Mouse (Mus musculus) MEL (cell line): ENCODE measurements around the gene Anks1. TPM values are rescaled to one million over a fixed set of nuclear protein-coding genes. Genes with fewer than 3 reads are reported as not detected.

Source experiments
- DNase-seq: peaks from one replicate; pipeline ENCODE4 v3.0.0; 2011; ENCODE audit warnings: low read depth, low spot score
- H3K27ac ChIP-seq: 2 replicates; pipeline ENCODE4 v1.5.1; 2012; ENCODE audit warnings: low read depth, mild to moderate bottlenecking, control low read depth, low read length, moderate library complexity; ENCODE audit not compliant: control insufficient read depth
- H3K27me3 ChIP-seq, 2 experiments: fragments of 150-350 bp in 1 of 2; sonication (generic) in 1 of 2; 2 replicates each; pipeline ENCODE4 v1.6.1; 2012; ENCODE audit warnings: low read length in 2 of 2, mild to moderate bottlenecking in 2 of 2, improper control_type of control experiment in 1 of 2, moderate library complexity in 1 of 2; ENCODE audit not compliant: insufficient read depth in 2 of 2, control insufficient read depth in 1 of 2
- H3K36me3 ChIP-seq, 2 experiments: 2 replicates each; pipeline ENCODE4 v1.6.1; 2012 to 2014; ENCODE audit warnings: low read length in 2 of 2, improper control_type of control experiment in 1 of 2, inconsistent platforms in 1 of 2, mild to moderate bottlenecking in 1 of 2; ENCODE audit not compliant: insufficient read depth in 2 of 2, control insufficient read depth in 1 of 2
- H3K4me1 ChIP-seq, 2 experiments: fragments of 150-350 bp in 1 of 2; sonication (generic) in 1 of 2; 2 replicates each; pipeline ENCODE4 v1.6.1; 2012; ENCODE audit warnings: low read length in 2 of 2, improper control_type of control experiment in 1 of 2, mild to moderate bottlenecking in 1 of 2; ENCODE audit not compliant: insufficient read depth in 2 of 2, control insufficient read depth in 1 of 2
- H3K4me3 ChIP-seq, 2 experiments: fragments of 150-350 bp in 1 of 2; sonication (generic) in 1 of 2; 2 replicates each; pipeline ENCODE4 v1.5.1; 2012; ENCODE audit warnings: low read depth in 2 of 2, low read length in 2 of 2, mild to moderate bottlenecking in 2 of 2, moderate library complexity in 2 of 2, control low read depth in 1 of 2, improper control_type of control experiment in 1 of 2; ENCODE audit not compliant: control insufficient read depth in 1 of 2, insufficient read depth in 1 of 2
- H3K79me2 ChIP-seq: 2 replicates; pipeline ENCODE4 v1.6.1; 2012; ENCODE audit warnings: mild to moderate bottlenecking, low read length, moderate library complexity; ENCODE audit not compliant: control insufficient read depth, poor library complexity, insufficient read depth
- H3K9ac ChIP-seq: 2 replicates; pipeline ENCODE4 v1.6.1; 2012; ENCODE audit warnings: low read depth, mild to moderate bottlenecking, control low read depth, low read length, moderate library complexity; ENCODE audit not compliant: control insufficient read depth, poor library complexity, severe bottlenecking
- H3K9me3 ChIP-seq: fragments of 150-350 bp; sonication (generic); replicated peaks from 2 replicates; pipeline ENCODE4 v1.6.1; 2012; ENCODE audit warnings: mild to moderate bottlenecking, low read length, improper control_type of control experiment, moderate library complexity; ENCODE audit not compliant: insufficient read depth
- CHD1 ChIP-seq: IDR thresholded peaks from 2 replicates; pipeline ENCODE4 v1.6.1; 2012; ENCODE audit warnings: low read depth, mild to moderate bottlenecking, inconsistent platforms, low read length, improper control_type of control experiment
- CHD2 ChIP-seq: IDR thresholded peaks from 2 replicates; pipeline ENCODE4 v1.6.1; 2011; ENCODE audit warnings: low read length, improper control_type of control experiment
- CTCF ChIP-seq, 3 experiments: IDR thresholded peaks in 2 of 3; conservative IDR thresholded peaks in 1 of 3; 2 replicates each; pipeline ENCODE4 v1.5.1; 2011 to 2012; ENCODE audit warnings: low read length in 3 of 3, low read depth in 2 of 3, mild to moderate bottlenecking in 2 of 3, improper control_type of control experiment in 1 of 3, inconsistent platforms in 1 of 3, mixed read lengths in 1 of 3, moderate library complexity in 1 of 3; ENCODE audit not compliant: control insufficient read depth in 1 of 3, insufficient read depth in 1 of 3, poor library complexity in 1 of 3, severe bottlenecking in 1 of 3
- GABPA ChIP-seq: IDR thresholded peaks from 2 replicates; pipeline ENCODE4 v1.6.1; 2012; ENCODE audit warnings: low read depth, mild to moderate bottlenecking, inconsistent platforms, low read length, improper control_type of control experiment, moderate library complexity
- GATA1 ChIP-seq: IDR thresholded peaks from 2 replicates; pipeline ENCODE4 v1.6.1; 2011; ENCODE audit warnings: low read depth, low read length, improper control_type of control experiment
- JUND ChIP-seq: IDR thresholded peaks from 2 replicates; pipeline ENCODE4 v1.6.1; 2011; ENCODE audit warnings: low read depth, mild to moderate bottlenecking, improper control_type of control experiment, low read length
- KAT2A ChIP-seq: conservative IDR thresholded peaks from 2 replicates; pipeline ENCODE4 v1.6.1; 2012; ENCODE audit warnings: low read depth, low read length, improper control_type of control experiment, inconsistent platforms
- MAFK ChIP-seq: IDR thresholded peaks from 2 replicates; pipeline ENCODE4 v1.6.1; 2011; ENCODE audit warnings: low read depth, mild to moderate bottlenecking, low read length, improper control_type of control experiment, borderline replicate concordance
- MAZ ChIP-seq: IDR thresholded peaks from 2 replicates; pipeline ENCODE4 v1.6.1; 2012; ENCODE audit warnings: low read depth, mild to moderate bottlenecking, inconsistent platforms, low read length, improper control_type of control experiment
- MEF2A ChIP-seq: IDR thresholded peaks from 2 replicates; pipeline ENCODE4 v1.6.1; 2014; ENCODE audit warnings: low read depth, mild to moderate bottlenecking, inconsistent platforms, low read length, improper control_type of control experiment; ENCODE audit not compliant: poor library complexity, insufficient replicate concordance, severe bottlenecking; ENCODE audit errors: extremely low read depth
- MYB ChIP-seq: IDR thresholded peaks from 2 replicates; pipeline ENCODE4 v1.6.1; 2011; ENCODE audit warnings: mild to moderate bottlenecking, low read depth, low read length, improper control_type of control experiment
- NELFE ChIP-seq: IDR thresholded peaks from 2 replicates; pipeline ENCODE4 v1.6.1; 2011; ENCODE audit warnings: low read depth, low read length, improper control_type of control experiment
- NRF1 ChIP-seq: IDR thresholded peaks from 2 replicates; pipeline ENCODE4 v1.6.1; 2014; ENCODE audit warnings: low read depth, mild to moderate bottlenecking, inconsistent platforms, low read length, improper control_type of control experiment, moderate library complexity; ENCODE audit not compliant: poor library complexity, insufficient read depth, severe bottlenecking
- POLR2AphosphoS2 ChIP-seq: IDR thresholded peaks from 2 replicates; pipeline ENCODE4 v1.6.1; 2011; ENCODE audit warnings: low read length, improper control_type of control experiment
- POLR2AphosphoS5 ChIP-seq: IDR thresholded peaks from 2 replicates; pipeline ENCODE4 v1.6.1; 2012; ENCODE audit warnings: low read depth, borderline replicate concordance, mild to moderate bottlenecking, inconsistent platforms, low read length, moderate library complexity, mixed read lengths
- RCOR1 ChIP-seq: IDR thresholded peaks from 2 replicates; pipeline ENCODE4 v1.6.1; 2012; ENCODE audit warnings: low read depth, mild to moderate bottlenecking, inconsistent platforms, low read length, improper control_type of control experiment
- SMC3 ChIP-seq: IDR thresholded peaks from 2 replicates; pipeline ENCODE4 v1.6.1; 2011; ENCODE audit warnings: low read depth, low read length, improper control_type of control experiment
- TAL1 ChIP-seq: IDR thresholded peaks from 2 replicates; pipeline ENCODE4 v1.6.1; 2012; ENCODE audit warnings: mild to moderate bottlenecking, inconsistent platforms, low read length, moderate library complexity, mixed read lengths
- TBP ChIP-seq: IDR thresholded peaks from 2 replicates; pipeline ENCODE4 v1.8.0; 2011; ENCODE audit warnings: low read depth, low read length, improper control_type of control experiment
- TCF12 ChIP-seq: IDR thresholded peaks from 2 replicates; pipeline ENCODE4 v1.6.1; 2014; ENCODE audit warnings: low read depth, mild to moderate bottlenecking, inconsistent platforms, low read length, improper control_type of control experiment, moderate library complexity
- UBTF ChIP-seq: IDR thresholded peaks from 2 replicates; pipeline ENCODE4 v1.6.1; 2012; ENCODE audit warnings: low read depth, mild to moderate bottlenecking, inconsistent platforms, low read length, improper control_type of control experiment, moderate library complexity, borderline replicate concordance; ENCODE audit not compliant: insufficient read depth
- USF1 ChIP-seq: IDR thresholded peaks from 2 replicates; pipeline ENCODE4 v1.6.1; 2014; ENCODE audit warnings: low read depth, mild to moderate bottlenecking, inconsistent platforms, low read length, improper control_type of control experiment, moderate library complexity
- USF2 ChIP-seq, 2 experiments: IDR thresholded peaks; 2 replicates each; pipeline ENCODE4 v1.6.1; 2011 to 2012; ENCODE audit warnings: improper control_type of control experiment in 2 of 2, low read length in 2 of 2, borderline replicate concordance in 1 of 2, inconsistent platforms in 1 of 2, low read depth in 1 of 2, mild to moderate bottlenecking in 1 of 2; ENCODE audit not compliant: insufficient read depth in 1 of 2
- ZC3H11A ChIP-seq: IDR thresholded peaks from 2 replicates; pipeline ENCODE4 v1.6.1; 2012; ENCODE audit warnings: low read depth, mild to moderate bottlenecking, inconsistent platforms, low read length, improper control_type of control experiment
- ZKSCAN1 ChIP-seq: IDR thresholded peaks from 2 replicates; pipeline ENCODE4 v1.6.1; 2012; ENCODE audit warnings: low read depth, mild to moderate bottlenecking, inconsistent platforms, low read length, improper control_type of control experiment, moderate library complexity
- ZMIZ1 ChIP-seq: IDR thresholded peaks from 2 replicates; pipeline ENCODE4 v1.6.1; 2012; ENCODE audit warnings: low read depth, mild to moderate bottlenecking, inconsistent platforms, low read length, improper control_type of control experiment, moderate library complexity
- ZNF384 ChIP-seq: IDR thresholded peaks from 2 replicates; pipeline ENCODE4 v1.6.1; 2012; ENCODE audit warnings: low read depth, mild to moderate bottlenecking, inconsistent platforms, low read length, improper control_type of control experiment
- polyA plus RNA-seq, 2 experiments: library from polyadenylated mRNA; stranded (reverse) in 1 of 2; unstranded in 1 of 2; fragments of >175 nt in 1 of 2; fragments of >200 nt in 1 of 2; gene quantifications; 2 replicates each; pipeline versions ENCODE4 v1.2.1 to v1.2.4; 2012; ENCODE audit warnings: low replicate concordance in 2 of 2, low read depth in 1 of 2; ENCODE audit not compliant: insufficient read length in 2 of 2, insufficient read depth in 1 of 2, missing spikeins in 1 of 2
- total RNA-seq: library from RNA; depleted of rRNA; stranded (reverse); fragments of 300-350 nt; gene quantifications from 2 replicates; pipeline ENCODE4 v1.2.3, GENCODE M21; 2012

Anks1 gene
- total and polyA plus RNA-seq, 3 experiments: 11.9 to 15.9 TPM; not detected in 1

GRCm38 (mm10) chr17:27925054-27925453, 15.9 kb downstream of the Anks1 start:
- DNase-seq: no peak
- TF ChIP-seq NELFE (no peak), USF2 (IDR thresholded peaks at IDR 0.05; ENCODE audit: borderline replicate concordance in 1 of 2, insufficient read depth in 1 of 2, low read depth in 1 of 2, low read length in 2 of 2) (no peak), USF1 (no peak), TBP (no peak), POLR2AphosphoS5 (no peak), JUND (no peak), ZNF384 (no peak), KAT2A (no peak), TAL1 (no peak), CHD1 (no peak), MAFK (no peak), TCF12 (no peak), POLR2AphosphoS2 (no peak), SMC3 (no peak), MEF2A (no peak), RCOR1 (no peak), MYB (no peak), MAZ (no peak), UBTF (no peak), GABPA (no peak)
- Histone ChIP-seq H3K79me2 (0 out of 2 replicates have a peak, but pooled peaks cover 2% of the 10 kb centered on the region), H3K9ac (no peak overlapping the region), H3K9me3 (no peaks in the 10 kb centered on the region), H3K27me3 (no peaks in the 10 kb centered on the region), H3K4me3 (no peak overlapping the region), H3K27ac (no peak overlapping the region), H3K4me1 (no peaks in the 10 kb centered on the region), H3K36me3 (no peaks in the 10 kb centered on the region)

DNA sequence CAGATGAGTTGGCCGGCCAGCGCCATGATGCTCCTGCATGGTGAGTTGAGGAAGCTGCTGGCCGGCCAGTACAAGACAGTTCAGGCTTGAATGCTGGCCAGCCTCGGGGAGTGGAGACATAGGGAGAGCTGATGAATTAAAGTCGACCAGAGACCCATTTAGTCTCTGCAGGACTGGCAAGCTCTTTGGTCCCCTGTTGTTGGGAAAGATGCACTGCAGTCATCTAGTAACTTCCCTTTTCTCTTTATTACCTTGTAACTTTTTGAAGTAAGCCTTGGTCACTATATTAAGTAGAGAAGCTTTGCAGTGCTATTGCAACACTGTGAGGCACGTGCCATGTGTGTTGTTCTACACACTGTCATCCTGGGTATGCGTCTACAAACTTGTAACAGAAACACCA, 16.4 kb downstream of the Anks1 start:
- peak; percentile 23 for DNase-seq
- Histone ChIP-seq H3K79me2 (0 out of 2 replicates have a peak, but pooled peaks cover 2% of the 10 kb centered on the region), H3K4me3 (no peak overlapping the region), H3K4me1 (no peaks in the 10 kb centered on the region), H3K36me3 (no peaks in the 10 kb centered on the region), H3K27ac (no peak overlapping the region), H3K27me3 (no peaks in the 10 kb centered on the region), H3K9me3 (no peaks in the 10 kb centered on the region), H3K9ac (no peak overlapping the region)
- no peak for TF ChIP-seq TBP
- TF ChIP-seq ZMIZ1: no peak
- no peak for TF ChIP-seq GATA1
- TF ChIP-seq MYB: no peak
- TF ChIP-seq ZC3H11A: no peak
- TF ChIP-seq CTCF (IDR thresholded peaks at IDR 0.05 in 2 of 3, conservative IDR thresholded peaks at IDR 0.05 in 1 of 3; ENCODE audit: control insufficient read depth in 1 of 3, insufficient read depth in 1 of 3, low read depth in 2 of 3, low read length in 3 of 3, poor library complexity in 1 of 3, severe bottlenecking in 1 of 3): no peak; a peak in 1 of 6 replicates
- TF ChIP-seq MAZ: no peak
- TF ChIP-seq ZKSCAN1: no peak
- TF ChIP-seq POLR2AphosphoS2: no peak
- no peak for TF ChIP-seq TCF12
- no peak for TF ChIP-seq CHD2
- no peak for TF ChIP-seq NRF1
- no peak for TF ChIP-seq UBTF
